Mouse (Mus musculus): Measurements from ENCODE around the gene Gm20806. TPM values are rescaled to one million over a fixed set of nuclear protein-coding genes. Genes with fewer than 3 reads are reported as not detected.
"Not testable (repeated sequence)": the region's sequence is repeated elsewhere in the genome, so short reads cannot be mapped to it uniquely, and the experiment has no call there.

Gene Gm20806
- total RNA-seq (2021) (not detected), polyA plus RNA-seq (2012; rRNA removed) (not detected in 2 replicates)
- long read RNA-seq, result 0 reads

DNA sequence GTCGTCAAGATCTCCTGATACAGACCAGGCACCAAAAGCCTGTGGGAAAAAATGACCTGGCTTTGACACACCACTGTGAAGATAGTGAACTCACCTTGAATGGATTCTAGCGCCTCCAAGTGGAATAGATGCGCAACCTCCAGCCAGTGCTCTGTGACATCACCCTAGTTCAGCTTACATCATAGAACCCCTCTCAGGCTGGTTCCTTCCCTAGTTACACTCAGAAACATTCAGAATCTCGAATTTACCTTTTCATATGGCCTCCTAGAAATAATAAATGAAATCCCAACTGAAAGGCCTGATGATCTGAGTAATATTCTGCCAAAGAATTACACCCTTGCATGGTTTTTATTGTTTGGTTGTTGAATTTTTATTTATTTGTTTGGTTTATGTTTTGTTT is at the start of gene Gm20806:
TSS of gene Gm20806 (minus strand) at position 101 of the 400 bp plus-strand sequence.
- no CpG with 5 or more reads among the region's 4 CpGs for WGBS
- H3K9ac ChIP-seq (ENCODE audit: low read depth, low read length); H3K36me3 ChIP-seq (ENCODE audit: control insufficient read depth, insufficient read depth, low read length); intact Hi-C loops (cut with DNase I); DNase-seq; H3K4me3 ChIP-seq; H3K4me1 ChIP-seq (ENCODE audit: control insufficient read depth, insufficient read depth, low read length); H3K27me3 ChIP-seq (ENCODE audit: control insufficient read depth, insufficient read depth, low read length); H3K79me2 ChIP-seq (replicated peaks; ENCODE audit: control insufficient read depth, insufficient read depth, low read length); H3K27ac ChIP-seq: not testable (repeated sequence)

All from heart, adult 2 months (tissue).